Mouse (Mus musculus) CH12.LX (cell line): ENCODE measurements at regions not wholly inside any gene's neighbourhood (a gene's known extent, or its start where the extent isn't known, plus 50 kb on each side); places are given as distances from the start of the nearest gene placed in this dataset.

Experiments
- CTCF ChIP-seq, 2 experiments: IDR thresholded peaks in 1 of 2; conservative IDR thresholded peaks in 1 of 2; 2 replicates each; pipeline ENCODE4 v1.5.1; 2011 to 2012; ENCODE audit warnings: low read depth in 2 of 2, low read length in 2 of 2, improper control_type of control experiment in 1 of 2, inconsistent platforms in 1 of 2, mild to moderate bottlenecking in 1 of 2, moderate library complexity in 1 of 2
- ZMIZ1 ChIP-seq: IDR thresholded peaks from 2 replicates; pipeline ENCODE4 v1.6.1; 2012; ENCODE audit warnings: low read depth, mild to moderate bottlenecking, inconsistent platforms, low read length, improper control_type of control experiment

DNA sequence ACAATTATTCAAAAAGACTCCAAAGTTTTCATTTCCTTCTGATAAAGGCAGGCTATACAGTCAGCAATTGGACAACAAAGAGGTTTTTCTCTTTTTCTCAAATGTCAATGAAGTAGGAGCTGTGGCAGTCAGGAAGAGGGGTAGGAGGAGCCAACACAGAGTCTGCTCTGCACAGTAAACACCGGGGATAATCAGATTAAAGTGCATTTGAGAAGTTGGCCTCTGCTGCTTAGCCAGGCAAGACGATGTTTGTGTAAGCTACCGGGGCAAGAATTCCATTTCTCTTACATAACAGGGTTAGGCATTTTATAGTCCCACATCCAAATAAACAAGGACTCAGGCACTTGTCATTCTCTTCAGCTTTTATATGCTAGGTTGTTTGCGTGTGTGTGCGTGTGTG, 91.4 kb downstream of the Kcne4 start:
- TF ChIP-seq CTCF (conservative IDR thresholded peaks at IDR 0.05 in 1 of 2, IDR thresholded peaks at IDR 0.05 in 1 of 2; ENCODE audit: low read depth in 2 of 2, low read length in 2 of 2) (no peak), ZMIZ1 (no peak)
